Mouse (Mus musculus): ENCODE measurements at regions not wholly inside any gene's neighbourhood (a gene's known extent, or its start where the extent isn't known, plus 50 kb on each side); places are given as distances from the start of the nearest gene placed in this dataset.
"Not testable (repeated sequence)": the region's sequence is repeated elsewhere in the genome, so short reads cannot be mapped to it uniquely, and the experiment has no call there.

- not testable (repeated sequence) for TF ChIP-seq MAX (IDR thresholded peaks at IDR 0.05); CTCF (IDR thresholded peaks at IDR 0.05; ENCODE audit: control insufficient read depth, insufficient read depth, insufficient read length)
Observed at GRCm38 (mm10) chr1:136682311-136682710, 57.6 kb downstream of the Zfp281 start.

Measured in C2C12 (cell line).